Mouse (Mus musculus) liver, postnatal 0 days (tissue): ENCODE data around the gene Fto.

ENCODE experiments used
- CTCF ChIP-seq: sonication (generic); IDR thresholded peaks from 2 replicates; pipeline ENCODE4 v1.5.1; 2016; ENCODE audit warnings: antibody characterized with exemption, low read depth
- EP300 ChIP-seq: IDR thresholded peaks from 2 replicates; pipeline ENCODE4 v1.6.1; 2016; ENCODE audit warnings: antibody characterized with exemption, low read depth, mild to moderate bottlenecking

DNA sequence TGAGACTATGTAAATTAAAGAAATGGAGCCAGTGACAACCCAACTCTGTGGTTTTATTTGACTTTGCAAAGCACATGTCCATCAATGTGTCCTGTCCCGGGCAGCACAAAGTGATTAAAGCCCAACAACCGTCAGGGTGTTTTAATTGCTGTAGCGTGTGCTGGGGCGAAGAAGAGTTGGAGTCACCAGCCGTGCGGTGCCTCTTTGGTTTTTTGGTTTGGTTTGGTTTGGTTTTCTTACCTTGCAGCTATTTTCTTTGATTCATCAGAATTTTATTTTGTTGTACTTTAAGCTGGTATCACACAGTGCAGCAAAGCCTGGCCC lies 263.6 kb downstream of the Fto start:
- TF ChIP-seq EP300, result no peak
- no peak for TF ChIP-seq CTCF
